Mouse (Mus musculus) activated CD4-positive, CD25-positive, alpha-beta regulatory T cell, adult 4 months (primary cell): ENCODE results near the gene Cdkl1. TPM values are rescaled to one million over a fixed set of nuclear protein-coding genes. Genes with fewer than 3 reads are reported as not detected.

Experiments used
- ATAC-seq: one replicate; pipeline ENCODE4 v1.8.0; 2017
- polyA plus RNA-seq, 2 experiments: library from polyadenylated mRNA; unstranded; fragments of 100-300 nt; shearing (Covaris generic); gene quantifications; one replicate each; pipeline ENCODE4 v1.2.1; 2017

Cdkl1 gene
- polyA plus RNA-seq, 2 experiments from 2014 or later = not detected

GRCm38 (mm10) chr12:69744138-69744537, 46.9 kb downstream of the Cdkl1 start:
- ATAC-seq = no peak

GRCm38 (mm10) chr12:69741965-69742364, 49.1 kb downstream of the Cdkl1 start:
- no peak for ATAC-seq

GRCm38 (mm10) chr12:69733923-69734322, 57.1 kb downstream of the Cdkl1 start:
- ATAC-seq = no peak

- ATAC-seq = peak; percentile 91
Measured at GRCm38 (mm10) chr12:69733518-69733917, 57.5 kb downstream of the Cdkl1 start.

GRCm38 (mm10) chr12:69732221-69732620, 58.8 kb downstream of the Cdkl1 start:
- no peak for ATAC-seq

- no peak for ATAC-seq
Measured at GRCm38 (mm10) chr12:69730306-69730705, 60.8 kb downstream of the Cdkl1 start.

GRCm38 (mm10) chr12:69729246-69729645, 61.8 kb downstream of the Cdkl1 start:
- ATAC-seq = no peak

- ATAC-seq = peak; percentile 92
Measured at GRCm38 (mm10) chr12:69724711-69725460, 66.2 kb downstream of the Cdkl1 start, which contains the start of the genes L2hgdh and Atp5s. TSS of gene L2hgdh (minus strand) at chr12:69724873. TSS of gene Atp5s (plus strand) at chr12:69724950.

GRCm38 (mm10) chr12:69724018-69724710, 66.9 kb downstream of the Cdkl1 start:
- no peak for ATAC-seq

- no peak for ATAC-seq
Measured at GRCm38 (mm10) chr12:69723376-69723775, 67.7 kb downstream of the Cdkl1 start.

- no peak for ATAC-seq
Measured at GRCm38 (mm10) chr12:69722857-69723256, 68.2 kb downstream of the Cdkl1 start.

- ATAC-seq = no peak
Measured at GRCm38 (mm10) chr12:69713628-69714027, 77.4 kb downstream of the Cdkl1 start.

- ATAC-seq = no peak
Measured at GRCm38 (mm10) chr12:69704799-69705458, 86.1 kb downstream of the Cdkl1 start.

GRCm38 (mm10) chr12:69698352-69698751, 92.7 kb downstream of the Cdkl1 start:
- no peak for ATAC-seq

Other genes starting within 250 kb of the Cdkl1 start
- 10 to 100 TPM; 14.1 to 19.5 TPM for gene Vcpkmt, start 208.2 kb downstream of the Cdkl1 start, polyA plus RNA-seq
- 10 to 100 TPM; 10.0 to 13.7 TPM for gene Sos2, start 109.4 kb downstream of the Cdkl1 start, polyA plus RNA-seq
- gene L2hgdh, start 66.4 kb downstream of the Cdkl1 start, polyA plus RNA-seq = 1 to 10 TPM; 2.4 to 3.7 TPM
- gene Atp5s, start 66.3 kb downstream of the Cdkl1 start, polyA plus RNA-seq = 10 to 100 TPM in 1 of 2 experiments, 1 to 10 TPM in 1; 9.2 to 14.0 TPM
- gene Atl1, start 101.3 kb upstream of the Cdkl1 start, polyA plus RNA-seq = under 1 TPM in 1 of 2 experiments, not detected in 1; 0.91 TPM
- gene Map4k5, start 101.9 kb upstream of the Cdkl1 start, polyA plus RNA-seq = 1 to 10 TPM; 2.9 to 3.3 TPM
- 1 to 10 TPM; 3.0 to 3.7 TPM for gene Sav1, start 195.7 kb upstream of the Cdkl1 start, polyA plus RNA-seq